Mouse (Mus musculus): ENCODE measurements around the gene Map2k5.

Map2k5 gene

DNA sequence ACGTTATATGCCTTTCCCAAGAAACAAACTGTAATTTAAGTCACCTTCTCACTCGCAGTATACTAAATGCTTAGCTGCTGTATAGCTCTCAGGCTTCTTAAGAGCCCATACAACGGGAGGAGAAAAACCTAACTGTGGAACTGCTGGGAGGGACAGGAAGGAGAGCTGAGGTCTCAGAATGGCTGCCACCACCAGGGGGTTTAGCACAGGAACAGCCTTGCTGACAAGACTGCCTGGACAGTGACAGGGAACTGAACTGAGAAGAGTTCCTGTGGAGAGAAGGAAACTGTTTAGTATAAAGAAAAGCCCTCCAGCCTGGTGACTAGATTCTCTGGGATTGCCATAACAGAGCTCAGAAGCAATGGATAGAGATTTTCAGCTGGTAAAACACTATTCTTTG is 35.9 kb downstream of the Map2k5 start:
- DNase-seq (ENCODE audit: low read depth, low spot score) = no peak

DNA sequence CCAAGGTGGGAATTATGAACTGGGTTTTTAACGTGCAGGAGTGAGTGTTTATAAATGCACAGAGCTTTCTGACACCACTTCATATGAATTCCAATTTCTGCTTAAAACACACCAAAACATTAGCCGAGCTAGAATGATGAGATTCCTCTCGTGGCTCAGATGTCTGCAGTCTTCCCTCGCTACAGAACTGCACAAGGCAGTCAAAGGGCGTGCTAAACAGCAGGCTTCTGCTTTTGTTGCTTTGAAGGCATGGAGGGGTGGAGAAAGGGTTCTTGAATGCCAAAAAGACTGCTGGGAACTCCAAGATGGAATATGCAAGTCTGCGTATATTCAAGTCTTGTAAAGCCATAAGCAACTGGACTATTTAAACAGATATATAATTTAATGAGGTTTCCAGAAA is 38.4 kb downstream of the Map2k5 start:
- no peak for DNase-seq (ENCODE audit: low read depth, low spot score)

DNA sequence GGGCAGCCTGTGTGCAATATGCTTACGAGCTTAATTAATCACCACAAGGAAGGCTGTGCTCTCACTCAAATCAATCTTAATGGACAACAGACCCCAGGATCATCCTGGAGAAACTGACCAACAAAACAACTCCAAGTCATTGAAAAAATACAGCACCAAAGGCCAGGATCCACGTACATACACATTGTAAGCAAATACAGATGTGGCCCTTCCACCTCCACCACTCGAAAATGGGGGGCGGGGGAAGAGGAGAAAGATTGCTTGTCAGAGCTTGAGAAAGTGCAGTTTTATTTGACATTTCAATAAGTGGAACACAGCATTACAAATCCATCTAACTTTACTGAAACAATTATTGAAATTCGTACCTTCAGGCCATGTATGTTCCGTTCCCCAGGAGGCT is 39.0 kb downstream of the Map2k5 start:
- DNase-seq (ENCODE audit: low read depth, low spot score) = no peak

DNA sequence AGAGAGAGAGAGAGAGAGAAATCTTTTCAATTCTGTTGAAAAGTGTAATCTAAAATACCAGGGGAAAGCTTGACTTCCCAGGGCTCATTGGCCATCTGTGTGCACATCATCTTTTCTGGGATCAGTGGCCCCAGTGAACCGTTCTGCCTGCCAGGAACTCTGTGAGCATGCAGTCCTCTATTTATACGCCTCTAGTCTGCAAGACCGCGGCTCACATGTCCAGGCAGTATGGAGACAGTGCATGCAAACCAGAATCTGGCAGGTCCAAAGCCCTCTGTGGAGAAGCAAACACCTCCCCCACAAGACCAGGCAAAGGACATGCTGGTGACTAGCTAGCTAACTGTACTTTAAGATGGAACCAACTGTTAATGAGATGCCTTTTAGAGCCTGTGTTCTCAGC is 41.9 kb downstream of the Map2k5 start:
- no peak for DNase-seq (ENCODE audit: low read depth, low spot score)

DNA sequence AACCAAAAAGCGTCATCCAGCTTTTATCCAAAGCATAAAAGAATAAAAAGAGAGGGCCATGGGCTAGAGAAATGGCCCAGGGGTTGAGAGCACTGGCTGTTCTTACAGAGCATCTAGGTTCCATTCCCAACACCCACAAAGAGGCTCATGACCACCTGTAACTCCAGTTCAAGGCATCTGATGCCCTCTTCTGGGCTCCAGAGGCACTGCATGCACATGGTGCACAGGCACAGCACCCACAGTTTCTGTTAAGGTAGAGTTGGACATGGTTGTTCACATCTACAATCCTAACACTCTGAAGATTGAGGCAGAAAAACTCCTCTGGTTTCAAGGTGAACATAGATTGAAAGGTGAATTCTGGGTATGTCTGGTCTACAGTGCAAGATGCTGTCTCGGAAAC is 44.6 kb downstream of the Map2k5 start:
- no peak for DNase-seq (ENCODE audit: low read depth, low spot score)

DNA sequence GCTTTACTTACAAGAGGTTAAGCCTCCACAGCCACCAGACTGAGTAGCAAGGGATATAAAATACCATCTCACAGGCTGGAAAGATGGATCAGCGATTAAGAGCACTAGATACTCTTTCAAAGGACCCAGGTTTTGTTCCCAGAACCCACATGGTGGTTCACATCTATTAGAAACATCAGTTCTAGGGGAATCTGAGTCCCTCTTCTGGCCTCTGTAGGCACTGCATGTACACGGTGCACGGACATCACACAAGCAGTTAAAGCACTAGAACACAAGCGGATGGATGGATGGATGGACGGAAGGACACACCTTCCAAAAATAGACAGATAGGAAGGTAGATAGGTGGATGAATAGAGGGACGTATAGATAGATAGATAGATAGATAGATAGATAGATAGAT is 46.5 kb downstream of the Map2k5 start:
- DNase-seq (ENCODE audit: low read depth, low spot score) = no peak

DNA sequence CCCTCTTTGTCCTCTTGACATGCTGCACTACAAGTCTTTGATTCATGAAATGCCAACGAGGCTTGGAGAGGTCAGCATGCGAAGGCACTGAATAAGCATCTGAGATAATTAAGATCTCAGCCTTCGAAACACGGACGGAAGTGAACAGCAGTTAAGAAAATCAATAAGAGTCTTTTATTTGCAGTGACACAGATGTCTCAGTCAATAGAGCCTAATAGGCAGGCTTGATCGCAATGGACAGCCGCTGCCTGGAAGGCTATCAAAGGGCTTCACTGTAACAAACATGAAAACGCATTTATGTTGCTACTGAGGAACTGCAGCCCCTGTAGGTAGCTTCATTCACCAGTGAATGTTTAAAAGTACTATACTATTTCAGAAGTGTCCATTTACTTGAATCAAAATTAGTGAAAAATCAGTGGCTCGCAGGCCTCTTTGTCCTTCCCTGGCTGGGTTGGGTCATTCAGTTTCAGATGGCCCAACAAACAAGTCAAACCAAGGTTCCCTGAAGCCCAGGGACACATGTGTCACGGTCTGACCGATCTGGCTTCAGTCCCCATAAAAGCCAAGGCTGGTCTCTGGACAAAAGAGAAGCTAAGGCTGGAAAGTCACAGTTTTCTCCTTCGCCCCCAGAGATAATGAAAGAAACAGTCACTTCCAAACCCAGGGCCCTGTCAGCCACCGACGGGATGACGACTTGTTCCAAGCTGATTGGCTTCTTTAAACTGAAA is 48.6 kb downstream of the Map2k5 start:
- no peak for DNase-seq (ENCODE audit: low read depth, low spot score)

DNA sequence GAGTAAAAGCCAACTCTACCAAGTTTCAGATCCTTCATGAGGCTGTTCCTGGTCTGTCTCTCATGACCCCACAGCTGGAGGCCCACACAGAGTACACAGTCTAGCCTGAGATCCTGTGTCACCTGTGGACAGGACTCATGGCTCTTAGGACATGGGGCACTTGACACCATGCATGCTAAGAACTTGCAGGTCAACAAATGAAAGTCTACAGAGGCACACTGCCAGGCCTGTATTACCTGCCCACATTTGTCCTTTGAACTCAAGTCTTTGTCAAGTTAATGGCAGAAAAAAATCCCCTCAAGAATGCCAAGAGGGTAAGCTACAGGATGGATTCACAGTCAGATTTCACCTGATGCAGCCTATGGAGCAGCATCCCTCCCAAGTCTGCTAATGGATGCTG is 62.5 kb downstream of the Map2k5 start:
- no peak for DNase-seq (ENCODE audit: low read depth, low spot score)

DNA sequence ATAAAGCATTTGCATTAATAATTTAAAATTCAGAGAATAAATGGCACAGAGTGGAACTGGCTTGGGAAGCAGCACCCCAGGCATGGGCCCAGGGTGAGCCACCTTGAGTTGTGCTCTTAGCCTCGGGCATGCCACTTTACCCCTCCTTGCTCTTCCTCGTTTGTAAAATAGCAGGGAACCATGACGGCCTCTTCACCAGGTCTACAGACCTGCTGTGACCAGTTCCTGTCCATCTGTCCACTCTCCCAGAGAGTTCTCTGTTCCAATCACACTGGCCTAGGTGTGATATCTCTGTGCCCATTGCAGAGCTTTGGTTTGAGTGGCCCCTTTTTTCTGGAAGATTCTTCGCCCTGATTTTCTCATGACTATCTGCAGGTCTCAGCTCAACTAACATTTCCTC is 63.6 kb downstream of the Map2k5 start:
- DNase-seq (ENCODE audit: low read depth, low spot score) = no peak

DNA sequence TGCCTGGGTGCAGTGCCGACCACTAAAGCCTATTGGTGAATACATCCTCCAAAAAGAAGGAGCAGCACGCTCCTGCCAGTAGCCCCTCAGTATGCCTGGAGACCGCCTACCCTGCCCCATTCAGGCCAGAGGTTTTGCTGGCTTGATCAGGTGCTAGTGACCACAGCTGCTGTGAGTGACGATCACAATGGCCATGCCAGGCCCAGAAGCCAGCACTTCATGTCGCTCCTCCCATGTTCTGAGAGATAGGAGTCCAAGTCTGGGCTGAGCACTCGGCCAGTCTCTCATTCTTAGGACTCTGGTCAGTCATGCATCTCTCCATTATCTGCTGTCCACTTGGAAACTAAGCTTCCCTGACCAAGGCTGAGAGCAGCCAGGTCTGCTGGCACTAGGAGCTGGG is 67.7 kb downstream of the Map2k5 start:
- no peak for DNase-seq (ENCODE audit: low read depth, low spot score)

DNA sequence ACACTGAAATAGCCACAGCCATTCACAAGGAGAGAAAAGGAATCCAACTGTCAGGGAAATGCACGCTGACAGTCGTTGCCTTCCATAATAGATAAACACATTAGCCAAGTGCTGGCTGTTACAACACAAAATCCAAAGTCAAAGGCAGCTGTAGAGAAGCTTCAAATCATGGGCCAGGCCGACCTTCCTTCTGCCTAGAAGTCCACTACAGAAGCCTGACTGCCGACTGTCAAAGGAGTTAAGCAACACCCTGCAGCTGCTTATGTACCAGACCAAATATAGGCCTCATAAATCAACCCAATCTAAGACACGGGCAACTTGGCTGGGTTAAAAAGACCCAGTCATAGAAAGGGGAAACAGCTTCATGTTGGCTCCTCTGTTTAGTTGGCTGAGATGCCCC is 68.7 kb downstream of the Map2k5 start:
- no peak for DNase-seq (ENCODE audit: low read depth, low spot score)

DNA sequence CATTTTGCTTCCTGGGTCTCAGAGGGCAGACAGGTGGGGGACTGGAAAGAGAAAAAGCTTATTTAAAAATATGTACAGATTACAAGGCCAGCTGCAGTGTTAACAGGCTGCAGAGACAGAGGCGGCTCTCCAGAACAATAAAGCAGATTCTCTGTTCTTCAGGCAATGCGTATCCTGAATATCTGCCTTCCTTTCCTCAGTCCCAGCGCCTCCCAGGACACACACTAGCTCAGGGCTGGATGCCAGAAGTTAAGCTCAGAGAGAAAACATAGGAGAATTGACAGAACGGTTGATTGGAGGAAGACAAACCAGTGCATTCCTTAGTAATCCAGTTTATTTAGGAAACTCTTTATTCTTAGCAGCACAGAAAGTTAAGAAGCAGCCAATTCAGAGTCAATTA is 69.3 kb downstream of the Map2k5 start:
- no peak for DNase-seq (ENCODE audit: low read depth, low spot score)

DNA sequence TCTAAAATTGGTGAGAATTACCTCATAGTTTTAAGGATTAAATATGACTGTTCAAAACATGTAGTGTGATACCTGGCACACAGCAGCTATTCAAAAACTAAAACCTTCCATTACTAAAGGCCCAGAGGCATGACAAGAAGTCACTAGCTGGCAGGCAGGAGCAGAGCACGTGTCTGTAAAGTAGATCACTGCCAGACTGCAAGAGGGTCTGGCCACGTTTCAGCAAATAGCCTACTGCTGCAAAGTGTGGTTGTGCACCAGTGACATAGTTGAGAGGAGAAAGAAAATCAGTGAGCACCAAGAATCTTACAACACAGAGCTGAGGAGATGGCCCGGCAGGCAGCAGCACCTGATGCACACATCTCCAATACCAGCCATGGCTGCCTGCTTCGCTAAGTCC is 75.2 kb downstream of the Map2k5 start:
- DNase-seq (ENCODE audit: low read depth, low spot score) = no peak

DNA sequence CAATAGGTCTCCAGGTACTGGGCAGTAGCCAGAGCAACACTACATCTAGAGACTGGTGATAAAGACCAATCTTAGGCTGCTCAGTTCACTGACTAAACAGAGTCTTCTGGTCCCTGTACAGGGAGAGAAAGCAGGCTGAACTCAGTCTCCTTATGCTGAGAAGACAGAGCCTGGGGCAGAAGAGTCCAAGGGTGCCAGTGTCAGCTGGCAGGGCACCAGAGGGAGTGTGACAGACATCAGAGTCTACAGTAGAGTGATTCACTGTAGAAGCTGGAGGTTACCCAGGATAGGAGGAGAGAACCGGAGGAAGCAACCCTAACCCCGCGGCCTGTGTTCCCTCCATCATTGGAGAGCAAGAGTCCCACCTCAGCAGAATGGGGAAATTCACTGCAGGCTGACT is 79.0 kb downstream of the Map2k5 start:
- DNase-seq (ENCODE audit: low read depth, low spot score) = no peak

DNA sequence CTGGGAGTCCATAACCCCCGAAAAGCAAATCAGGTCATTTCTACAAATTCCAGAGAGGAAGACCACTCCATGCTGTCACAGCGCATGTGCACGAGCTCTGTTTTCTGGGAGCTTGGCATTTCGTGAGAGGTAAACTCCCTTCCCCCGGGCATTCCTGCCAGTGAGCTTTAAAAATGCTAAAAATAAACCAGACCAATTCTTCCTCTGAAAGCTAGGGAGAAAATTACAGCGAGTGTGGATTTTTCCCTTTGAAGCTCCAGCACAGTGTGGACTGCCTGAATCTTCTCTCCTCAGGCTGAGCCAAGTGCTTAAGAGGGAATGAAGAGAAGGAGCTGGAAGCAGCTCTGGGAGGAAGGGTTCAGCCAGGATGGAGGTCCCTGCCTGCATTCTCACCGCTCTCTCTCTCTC is 82.1 kb downstream of the Map2k5 start:
- DNase-seq (ENCODE audit: low read depth, low spot score) = no peak

DNA sequence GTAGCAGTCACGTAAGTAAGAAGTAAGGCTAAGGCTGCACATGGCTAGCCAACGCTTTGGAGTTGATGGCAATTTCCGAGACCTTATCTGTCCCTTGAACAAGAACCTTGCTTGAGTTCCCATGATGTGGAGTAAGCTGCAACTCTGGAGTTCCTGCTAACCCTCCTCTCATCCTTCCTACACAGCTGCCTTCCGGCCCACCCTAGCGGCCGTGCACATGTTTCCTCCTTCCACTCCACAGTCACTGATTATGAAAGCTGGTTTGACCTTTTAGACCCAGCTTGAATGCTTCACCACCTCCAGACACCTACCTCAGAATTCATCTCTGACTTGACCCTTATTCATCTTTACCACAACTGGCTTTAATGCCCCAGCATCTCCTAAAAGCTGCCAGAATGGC is 82.9 kb downstream of the Map2k5 start:
- DNase-seq (ENCODE audit: low read depth, low spot score) = no peak

DNA sequence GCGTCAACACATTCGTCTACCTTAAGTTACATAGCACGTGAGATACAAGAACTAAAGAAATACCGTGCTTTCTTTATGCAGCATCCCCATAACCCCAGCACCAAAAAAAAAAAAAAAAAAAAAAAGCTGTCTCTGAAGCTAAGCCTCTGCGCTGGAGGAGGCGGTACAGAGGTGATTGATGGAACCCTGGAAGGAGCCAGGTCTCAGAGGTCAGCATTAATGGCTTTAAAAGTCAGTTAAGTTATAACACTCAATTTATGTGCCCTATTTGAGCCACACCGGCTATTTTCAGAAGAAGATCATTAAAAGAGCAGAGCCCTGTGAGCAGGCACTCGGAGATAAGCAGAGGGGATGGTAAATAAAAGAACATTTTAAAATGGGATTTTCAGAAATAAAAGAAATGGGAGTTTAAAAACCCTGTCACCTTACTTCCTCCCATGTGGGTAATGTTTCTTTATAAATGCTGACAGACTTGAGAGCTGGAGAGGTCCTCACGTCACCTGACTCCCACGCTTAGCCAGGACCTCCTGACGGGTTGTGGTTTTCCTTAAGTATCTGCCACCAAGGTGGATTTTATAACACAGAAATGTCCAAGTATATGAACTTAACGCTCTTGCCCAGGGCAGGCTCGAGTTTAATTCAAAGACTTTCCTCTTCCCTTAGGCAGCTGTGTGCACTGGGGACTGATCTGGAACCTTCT is 83.8 kb downstream of the Map2k5 start:
- no peak for DNase-seq (ENCODE audit: low read depth, low spot score)

DNA sequence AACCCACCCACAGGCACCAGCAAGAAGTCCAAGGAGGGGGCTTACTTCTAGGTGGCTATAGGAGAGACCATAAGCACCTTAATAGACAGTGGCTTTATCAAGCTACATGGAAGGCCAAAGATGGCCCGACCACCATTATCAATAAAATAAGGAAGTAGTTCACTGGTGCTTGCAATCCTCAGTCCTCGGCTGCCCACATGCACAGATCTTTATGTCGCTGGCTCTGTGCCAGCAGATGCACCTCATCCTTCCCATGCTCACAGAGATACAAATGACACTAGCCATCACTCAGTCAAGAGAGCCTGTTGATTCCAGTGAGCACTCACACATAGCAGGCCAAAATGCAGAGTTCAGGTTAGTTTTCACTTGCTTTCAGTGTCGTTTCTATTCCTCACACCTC is 89.0 kb downstream of the Map2k5 start:
- no peak for DNase-seq (ENCODE audit: low read depth, low spot score)

DNA sequence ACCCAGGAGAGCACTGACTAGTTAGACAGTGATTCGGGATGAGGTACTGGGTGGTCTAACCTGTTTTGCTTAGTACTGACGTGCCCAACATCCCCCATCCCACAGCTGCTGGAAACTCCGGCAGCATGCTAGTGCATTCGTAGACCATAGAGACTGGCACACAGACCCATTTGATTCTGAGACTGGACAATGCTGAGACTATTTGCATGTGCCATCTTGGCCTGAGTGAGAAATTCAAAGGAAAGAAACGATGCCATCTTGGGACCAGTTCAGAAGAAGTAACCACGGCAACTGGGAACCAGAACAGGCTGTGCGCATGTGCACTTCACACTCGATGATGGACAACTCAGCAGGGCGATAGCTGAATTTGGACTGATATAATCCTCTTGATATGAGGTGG is 93.3 kb downstream of the Map2k5 start:
- no peak for DNase-seq (ENCODE audit: low read depth, low spot score)

DNA sequence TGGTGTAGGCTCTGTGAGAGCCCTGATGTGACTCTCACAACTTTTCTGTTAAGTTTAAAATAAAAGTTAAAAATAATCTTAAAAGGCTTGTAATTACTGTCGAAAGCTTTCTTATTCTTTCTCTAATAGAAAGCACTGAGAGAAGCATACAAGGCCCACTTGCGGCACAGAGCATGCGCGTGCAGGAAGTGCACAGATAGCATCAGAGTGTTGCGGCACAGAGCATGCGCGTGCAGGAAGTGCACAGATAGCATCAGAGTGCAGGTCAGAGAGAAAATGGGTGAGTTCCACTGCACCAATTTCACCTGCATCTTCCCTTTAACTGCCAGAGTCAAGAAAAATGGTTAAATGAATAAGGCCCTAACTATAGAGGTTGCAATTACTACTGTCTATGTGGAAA is 95.7 kb downstream of the Map2k5 start:
- no peak for DNase-seq (ENCODE audit: low read depth, low spot score)

DNA sequence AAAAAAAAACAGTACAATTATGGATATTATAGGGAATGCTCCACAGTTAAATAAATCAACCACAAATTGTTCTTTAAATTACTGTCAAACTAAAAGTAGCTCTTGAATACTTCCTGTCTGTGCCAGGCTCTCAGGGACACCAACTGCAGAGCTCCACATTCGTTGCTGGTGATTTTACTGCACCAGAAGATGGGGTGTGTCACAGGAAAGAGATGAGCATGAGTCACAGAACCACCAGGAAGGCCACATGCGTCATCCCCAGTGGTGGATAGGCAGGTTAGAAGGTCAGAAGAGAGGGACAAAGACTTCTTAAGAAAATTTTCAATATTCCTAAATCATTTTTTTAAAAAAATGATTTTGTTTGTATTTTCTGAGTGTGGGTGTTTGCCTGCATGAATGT is 96.6 kb downstream of the Map2k5 start:
- DNase-seq (ENCODE audit: low read depth, low spot score) = no peak

DNA sequence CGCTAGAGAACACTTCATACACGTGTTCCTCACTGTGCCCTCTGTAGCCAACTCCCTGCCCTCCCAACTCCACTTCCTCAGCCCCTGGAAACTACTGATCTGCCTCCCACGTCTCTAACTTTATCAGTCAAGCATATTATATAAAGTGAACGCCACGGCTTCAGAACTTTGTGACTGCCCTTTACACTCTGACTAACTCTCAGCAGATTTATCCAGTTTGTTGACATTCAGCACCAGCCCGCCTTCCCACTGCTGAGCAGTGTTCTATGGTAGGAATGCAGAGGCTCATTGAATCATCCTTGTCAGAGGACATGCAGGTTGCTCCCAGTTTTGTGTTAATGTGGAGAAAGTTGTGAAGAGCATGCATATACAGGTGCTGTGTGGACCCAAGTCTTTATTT is 103.9 kb downstream of the Map2k5 start:
- no peak for DNase-seq (ENCODE audit: low read depth, low spot score)

DNA sequence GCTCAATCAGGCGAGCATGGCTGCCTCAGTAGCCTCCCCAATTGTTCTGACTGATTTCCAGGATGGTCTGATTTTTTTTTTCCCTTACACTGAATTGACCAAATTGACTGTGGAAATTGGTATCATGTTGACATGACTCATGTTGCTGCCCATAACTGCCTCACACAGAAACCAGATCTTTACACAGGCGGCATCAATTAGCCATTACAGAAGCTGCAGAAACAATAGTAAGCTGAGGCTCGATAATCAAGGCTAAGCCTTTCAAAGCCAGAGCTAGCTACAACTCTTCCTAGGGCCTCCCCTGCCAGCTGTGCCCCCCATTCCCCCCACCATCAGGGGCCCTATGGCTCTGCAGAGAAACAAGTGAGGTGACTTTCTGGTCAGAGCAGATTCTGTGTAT is 107.9 kb downstream of the Map2k5 start:
- DNase-seq (ENCODE audit: low read depth, low spot score) = no peak

DNA sequence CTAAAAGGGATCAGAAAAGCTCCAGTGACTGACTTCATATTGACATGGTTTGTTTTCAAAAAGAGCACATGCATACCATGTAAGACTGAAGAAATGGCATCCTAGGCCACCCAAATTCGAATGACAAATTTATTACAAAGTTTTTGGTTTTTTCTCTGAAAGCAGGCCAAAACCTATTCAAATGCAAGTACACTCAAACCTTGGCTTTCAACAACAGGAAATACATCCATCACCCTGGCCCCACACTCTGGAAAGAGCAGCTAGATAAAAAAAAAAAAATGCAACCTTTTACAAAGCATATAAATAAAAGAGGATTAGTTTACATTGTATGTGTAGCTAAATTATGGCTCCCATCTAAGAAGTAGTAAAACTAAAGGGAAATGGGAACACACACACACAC is 114.5 kb downstream of the Map2k5 start:
- DNase-seq (ENCODE audit: low read depth, low spot score) = no peak

Data from WW6 (cell line).